Mouse (Mus musculus): ENCODE measurements around the gene Frmd4a.

GRCm38 (mm10) chr2:4307076-4307475 is 289.6 kb downstream of the Frmd4a start:
- TF ChIP-seq CTCF (IDR thresholded peaks at IDR 0.05; ENCODE audit: insufficient read depth, low read length) (no peak), POLR2A (IDR thresholded peaks at IDR 0.05; ENCODE audit: borderline replicate concordance, extremely low read depth, low read depth, low read length) (no peak)
